25 mouse cellular contexts compared by ENCODE assay signal in genomic region chr3:144488787-144489186, GRCm38 (mm10).
"Had no signal": no experiment of that assay in that cellular context is flagged by ENCODE, and none has a peak within 500 bp of the region (broad histone marks: within the 10 kb centered on the region; RNA-seq: fewer than 3 reads in every experiment).

No protein-coding gene starts in this region.

- H3K4me1 ChIP-seq: heart, embryonic 10.5 days; hindbrain, embryonic 13.5 days; hindbrain, embryonic 15.5 days; kidney, embryonic 15.5 days; limb, embryonic 13.5 days; limb, embryonic 15.5 days had no signal

- H3K27ac ChIP-seq: gastrocnemius, adult 2 months; heart, embryonic 10.5 days; heart, embryonic 13.5 days; heart, embryonic 15.5 days; hindbrain, embryonic 13.5 days; hindbrain, embryonic 15.5 days; hindbrain, postnatal 0 days; kidney, embryonic 15.5 days; kidney, postnatal 0 days; limb, embryonic 13.5 days; limb, embryonic 15.5 days had no signal

- ATAC-seq: hindbrain, postnatal 0 days; intestine, embryonic 16.5 days had no signal

- DNase-seq: gastrocnemius, adult 2 months; gastrocnemius, postnatal 10 days; gastrocnemius, postnatal 25 days; heart, adult 18-20 months; heart, postnatal 14 days; heart, postnatal 36 days; kidney, adult 11 months; kidney, adult 2 months; kidney, adult 9 months; kidney, postnatal 14 days; kidney, postnatal 36 days; layer of hippocampus, adult 9-11 months; layer of hippocampus, postnatal 36 days; left cerebral cortex, postnatal 4 days had no signal

- H3K36me3 ChIP-seq: heart, embryonic 10.5 days; heart, embryonic 13.5 days; heart, embryonic 15.5 days; hindbrain, embryonic 13.5 days; hindbrain, embryonic 15.5 days; kidney, embryonic 15.5 days; limb, embryonic 13.5 days; limb, embryonic 15.5 days had no signal

- H3K27me3 ChIP-seq: heart, embryonic 13.5 days; heart, embryonic 15.5 days; hindbrain, embryonic 13.5 days; hindbrain, embryonic 15.5 days; kidney, embryonic 15.5 days; limb, embryonic 13.5 days; limb, embryonic 15.5 days had no signal

- H3K4me3 ChIP-seq: gastrocnemius, adult 2 months; heart, embryonic 10.5 days; heart, embryonic 13.5 days; heart, embryonic 15.5 days; hindbrain, embryonic 13.5 days; hindbrain, embryonic 15.5 days; kidney, embryonic 15.5 days; limb, embryonic 13.5 days; limb, embryonic 15.5 days had no signal

- H3K9me3 ChIP-seq: heart, embryonic 10.5 days; heart, embryonic 13.5 days; heart, embryonic 15.5 days; hindbrain, embryonic 13.5 days; hindbrain, embryonic 15.5 days; kidney, embryonic 15.5 days; limb, embryonic 13.5 days; limb, embryonic 15.5 days had no signal

- H3K4me2 ChIP-seq: heart, embryonic 13.5 days; heart, embryonic 15.5 days; hindbrain, embryonic 13.5 days; hindbrain, embryonic 15.5 days; kidney, embryonic 15.5 days; limb, embryonic 13.5 days; limb, embryonic 15.5 days had no signal

- H3K9ac ChIP-seq: heart, embryonic 13.5 days; heart, embryonic 15.5 days; hindbrain, embryonic 13.5 days; hindbrain, embryonic 15.5 days; kidney, embryonic 15.5 days; limb, embryonic 13.5 days; limb, embryonic 15.5 days had no signal
